Mouse (Mus musculus): ENCODE measurements around the gene Gm8005.
"Not testable (repeated sequence)": the region's sequence is repeated elsewhere in the genome, so short reads cannot be mapped to it uniquely, and the experiment has no call there.

Gm8005 gene

DNA sequence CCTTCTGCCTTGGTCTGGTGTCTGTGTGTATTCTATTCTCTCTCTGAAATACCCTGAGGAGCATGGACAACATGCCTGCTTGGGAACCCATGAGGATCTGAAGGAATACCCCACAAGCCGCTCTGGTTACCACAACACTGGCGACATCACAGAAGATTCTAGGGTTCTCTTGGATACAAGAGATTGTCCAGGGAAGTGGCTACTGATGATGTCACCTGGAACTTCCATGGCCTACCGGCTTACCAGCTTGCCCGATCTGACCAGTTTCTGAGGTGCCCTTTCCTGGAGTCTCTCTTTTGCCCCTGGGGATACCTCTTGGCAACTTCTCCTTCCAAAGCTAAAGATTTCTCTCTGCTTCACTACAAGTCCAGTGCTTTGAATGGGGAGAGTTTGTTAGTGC lies at the start of gene Gm8005:
TSS of gene Gm8005 (minus strand) at position 101 of the 400 bp plus-strand sequence.
- DNase-seq = not testable (repeated sequence)

DNA sequence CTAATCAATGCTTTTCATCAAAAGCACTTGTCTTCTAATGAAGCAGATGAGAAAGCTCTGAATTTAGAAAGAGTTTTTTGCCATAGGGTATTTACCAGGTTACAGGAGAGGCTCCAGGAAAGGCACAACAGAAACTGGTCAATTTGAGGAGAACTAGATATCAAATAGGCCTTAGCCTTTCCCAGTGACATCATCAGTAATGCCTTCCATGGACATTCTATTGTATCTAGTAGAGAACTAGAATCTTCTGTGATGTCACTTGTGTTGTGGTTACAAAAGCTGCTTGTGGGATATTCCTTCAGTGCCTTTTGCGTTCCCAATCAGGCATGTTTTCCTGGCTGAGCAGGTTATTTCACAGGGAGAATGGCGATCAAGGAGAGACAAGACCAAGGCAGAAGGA lies 24.1 kb upstream of the Gm8005 start, which contains the start of gene Gm8011:
TSS of gene Gm8011 (plus strand) at position 301 of the 400 bp plus-strand sequence.
- not testable (repeated sequence) for DNase-seq
